Mouse (Mus musculus): Measurements from ENCODE around the gene Rhov. TPM values are rescaled to one million over a fixed set of nuclear protein-coding genes. Genes with fewer than 3 reads are reported as not detected.
A peak's percentile ranks its signal among the peaks of the same experiment; 100 is the strongest.

Gene Rhov
- total RNA-seq (2021) = under 1 TPM in 1 of 2 experiments, not detected in 1; 0.16 TPM
- long read RNA-seq, experiment 1, partial matches to known transcripts = 0 of 4 reads
- long read RNA-seq, experiment 1, other reads (novel, unspliced or antisense) = 0 of 4 reads
- long read RNA-seq, experiment 2 = 0 reads

GRCm38 (mm10) chr2:119270643-119271331 is at the start of gene Rhov:
Gene Rhov (minus strand): TSS chr2:119271272.
- peak in 1 of 2 experiments; percentile 36 for DNase-seq (ENCODE audit: low spot score in 2 of 2)

GRCm38 (mm10) chr2:119320571-119320970 is 49.5 kb upstream of the Rhov start:
- no peak for DNase-seq (ENCODE audit: low spot score in 2 of 2)

GRCm38 (mm10) chr2:119318043-119318710 is 47.1 kb upstream of the Rhov start:
- no peak for DNase-seq (ENCODE audit: low spot score in 2 of 2)

- DNase-seq (ENCODE audit: low spot score in 2 of 2) = no peak
Observed at GRCm38 (mm10) chr2:119314742-119315310, 43.8 kb upstream of the Rhov start.

GRCm38 (mm10) chr2:119313780-119314479 is 42.9 kb upstream of the Rhov start:
- DNase-seq (ENCODE audit: low spot score in 2 of 2) = no peak

GRCm38 (mm10) chr2:119312380-119312958 is 41.4 kb upstream of the Rhov start:
- no peak for DNase-seq (ENCODE audit: low spot score in 2 of 2)

- DNase-seq (ENCODE audit: low spot score in 2 of 2) = no peak
Observed at GRCm38 (mm10) chr2:119311544-119311943, 40.5 kb upstream of the Rhov start.

GRCm38 (mm10) chr2:119304798-119305208 is 33.7 kb upstream of the Rhov start:
- DNase-seq (ENCODE audit: low spot score in 2 of 2) = no peak

- no peak for DNase-seq (ENCODE audit: low spot score in 2 of 2)
Observed at GRCm38 (mm10) chr2:119304391-119304790, 33.3 kb upstream of the Rhov start.

- DNase-seq (ENCODE audit: low spot score in 2 of 2) = no peak
Observed at GRCm38 (mm10) chr2:119302876-119303275, 31.8 kb upstream of the Rhov start.

- no peak for DNase-seq (ENCODE audit: low spot score in 2 of 2)
Observed at GRCm38 (mm10) chr2:119300819-119301493, 29.9 kb upstream of the Rhov start.

GRCm38 (mm10) chr2:119299981-119300818 is 29.1 kb upstream of the Rhov start:
- DNase-seq (ENCODE audit: low spot score in 2 of 2) = peak; percentile 73 to 83

GRCm38 (mm10) chr2:119298839-119299238 is 27.8 kb upstream of the Rhov start:
- DNase-seq (ENCODE audit: low spot score in 2 of 2) = no peak

- peak in 1 of 2 experiments; percentile 48 for DNase-seq (ENCODE audit: low spot score in 2 of 2)
Observed at GRCm38 (mm10) chr2:119298330-119298729, 27.3 kb upstream of the Rhov start.

- no peak for DNase-seq (ENCODE audit: low spot score in 2 of 2)
Observed at GRCm38 (mm10) chr2:119297506-119297905, 26.4 kb upstream of the Rhov start.

GRCm38 (mm10) chr2:119296756-119297155 is 25.7 kb upstream of the Rhov start:
- DNase-seq (ENCODE audit: low spot score in 2 of 2) = no peak

GRCm38 (mm10) chr2:119294411-119294810 is 23.3 kb upstream of the Rhov start:
- DNase-seq (ENCODE audit: low spot score in 2 of 2) = no peak

GRCm38 (mm10) chr2:119293776-119294390 is 22.8 kb upstream of the Rhov start:
- no peak for DNase-seq (ENCODE audit: low spot score in 2 of 2)

- DNase-seq (ENCODE audit: low spot score in 2 of 2) = no peak
Observed at GRCm38 (mm10) chr2:119293311-119293710, 22.2 kb upstream of the Rhov start.

Measured in gastrocnemius, postnatal 4 days (tissue).